Mouse (Mus musculus): ENCODE results near the gene Mxra7. TPM values are rescaled to one million over a fixed set of nuclear protein-coding genes. Genes with fewer than 3 reads are reported as not detected.

The Mxra7 gene
- polyA plus RNA-seq, 1 experiment: 6.6 TPM

DNA sequence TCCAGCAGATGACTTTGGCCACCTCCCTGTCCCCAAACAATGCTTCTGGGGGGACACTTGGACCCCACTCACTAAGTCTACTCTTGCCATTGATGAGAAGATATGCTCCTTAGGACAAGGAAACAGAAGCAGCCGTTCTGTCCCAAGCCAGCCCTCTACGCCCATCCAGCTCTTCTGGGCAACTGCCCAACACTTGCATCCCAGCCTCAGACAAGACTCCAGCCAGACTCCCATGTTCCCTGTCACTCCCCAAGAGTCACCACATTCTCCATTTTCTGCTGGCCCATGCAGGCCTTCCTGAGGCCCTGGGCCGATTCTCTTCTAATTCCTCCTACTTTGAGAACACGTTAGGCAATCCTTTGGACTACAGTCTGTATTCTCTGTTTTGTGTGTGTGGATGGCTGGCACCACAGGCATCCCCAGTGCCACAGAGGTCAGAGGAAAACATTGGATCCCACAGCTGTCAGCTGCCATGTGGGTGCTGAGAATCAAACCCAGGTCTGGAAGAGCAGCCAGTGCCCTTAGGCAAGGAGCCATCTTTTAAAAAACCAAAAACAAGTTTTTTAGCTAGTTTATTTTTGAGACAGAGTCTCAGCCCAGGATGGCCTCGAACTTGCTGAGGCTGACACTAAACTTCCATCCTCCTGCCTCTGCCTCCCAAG is 7.8 kb downstream of the Mxra7 start:
- whole genome bisulfite sequencing: 72% methylated on average over 5 of the region's 5 CpGs
- Histone ChIP-seq H3K27ac (ENCODE audit: control insufficient read depth, insufficient read depth, low read depth, low read length, poor library complexity) (no peak overlapping the region), H3K4me1 (ENCODE audit: control insufficient read depth, insufficient read depth, low read length) (no peaks in the 10 kb centered on the region), H3K4me3 (replicated peaks; ENCODE audit: control insufficient read depth, low read depth, low read length) (no peak overlapping the region)
- no peak for TF ChIP-seq CTCF (IDR thresholded peaks at IDR 0.05; ENCODE audit: control insufficient read depth, insufficient read depth, low read length)
- TF ChIP-seq POLR2A (IDR thresholded peaks at IDR 0.05; ENCODE audit: borderline replicate concordance, control insufficient read depth, low read depth, low read length): no peak

DNA sequence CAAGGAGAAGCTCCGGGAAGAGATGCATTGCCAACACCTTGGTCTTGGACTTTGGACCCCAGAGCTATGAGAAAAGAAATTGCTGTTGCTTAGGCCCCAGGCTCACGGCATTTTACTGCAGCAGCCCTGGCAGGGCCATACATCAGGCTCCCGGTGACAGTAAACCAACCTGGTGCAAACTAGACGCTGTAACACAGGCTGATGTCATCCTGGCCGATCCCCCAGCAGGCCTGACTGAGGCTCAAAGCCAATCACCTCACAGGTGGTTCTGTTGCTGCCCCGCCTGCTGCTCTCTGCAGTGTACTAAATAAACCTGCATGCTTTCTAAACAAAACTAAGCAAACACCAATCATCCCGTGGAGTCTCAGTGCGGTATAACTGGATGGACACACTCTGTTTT is 9.1 kb downstream of the Mxra7 start:
- Histone ChIP-seq H3K27ac (ENCODE audit: control insufficient read depth, insufficient read depth, low read depth, low read length, poor library complexity) (no peak overlapping the region), H3K4me1 (ENCODE audit: control insufficient read depth, insufficient read depth, low read length) (no peaks in the 10 kb centered on the region), H3K4me3 (replicated peaks; ENCODE audit: control insufficient read depth, low read depth, low read length) (no peak overlapping the region)
- 74% methylated on average over 8 of the region's 8 CpGs for whole genome bisulfite sequencing
- TF ChIP-seq CTCF (IDR thresholded peaks at IDR 0.05; ENCODE audit: control insufficient read depth, insufficient read depth, low read length) (no peak), POLR2A (IDR thresholded peaks at IDR 0.05; ENCODE audit: borderline replicate concordance, control insufficient read depth, low read depth, low read length) (no peak)

DNA sequence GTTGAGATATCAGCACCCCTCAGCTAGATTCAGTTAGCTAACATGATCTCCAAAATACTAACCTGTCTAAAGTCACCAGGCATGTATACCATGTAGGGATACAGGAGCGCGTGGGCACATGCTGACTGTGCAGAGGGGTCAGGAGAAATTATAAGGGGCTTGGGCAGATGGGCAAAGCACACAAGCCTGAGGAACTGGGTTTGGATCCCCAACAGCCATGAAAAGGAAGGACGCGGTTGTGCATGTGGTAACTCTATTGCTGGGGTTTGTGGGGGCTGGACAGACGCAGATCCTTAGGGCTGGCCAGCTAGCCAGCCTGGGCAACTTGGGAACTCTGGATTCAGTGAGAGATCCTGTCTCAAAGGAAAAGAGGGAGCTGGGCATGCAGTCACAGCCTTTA is 10.3 kb downstream of the Mxra7 start:
- Histone ChIP-seq H3K4me3 (replicated peaks; ENCODE audit: control insufficient read depth, low read depth, low read length) (no peak overlapping the region), H3K27ac (ENCODE audit: control insufficient read depth, insufficient read depth, low read depth, low read length, poor library complexity) (no peak overlapping the region), H3K4me1 (ENCODE audit: control insufficient read depth, insufficient read depth, low read length) (no peaks in the 10 kb centered on the region)
- TF ChIP-seq CTCF (IDR thresholded peaks at IDR 0.05; ENCODE audit: control insufficient read depth, insufficient read depth, low read length) (no peak), POLR2A (IDR thresholded peaks at IDR 0.05; ENCODE audit: borderline replicate concordance, control insufficient read depth, low read depth, low read length) (no peak)
- 71% methylated on average over 5 of the region's 5 CpGs for WGBS

DNA sequence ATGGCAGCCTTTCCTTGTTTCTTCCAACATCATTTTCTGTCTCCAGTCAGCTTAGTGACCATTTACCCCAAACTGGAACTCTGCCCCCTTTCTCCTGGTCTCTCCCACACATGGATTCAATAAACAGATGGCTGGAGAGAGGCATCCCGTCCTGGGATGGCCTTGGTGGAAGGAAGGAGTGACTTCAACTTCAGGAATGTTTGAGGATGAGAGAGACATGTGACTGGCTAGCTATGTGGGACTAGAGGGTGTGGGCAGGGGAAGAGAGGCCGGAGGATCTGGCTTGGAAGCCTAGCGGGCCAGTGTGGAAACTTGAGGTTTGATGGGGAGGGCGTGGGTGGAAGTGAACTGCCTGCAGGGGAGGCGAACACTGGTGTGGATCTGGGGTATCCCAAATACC is 11.1 kb downstream of the Mxra7 start:
- H3K4me3 ChIP-seq (replicated peaks; ENCODE audit: control insufficient read depth, low read depth, low read length): no peak overlapping the region
- no peaks in the 10 kb centered on the region for H3K4me1 ChIP-seq (ENCODE audit: control insufficient read depth, insufficient read depth, low read length)
- 87% methylated on average over 5 of the region's 5 CpGs for WGBS
- no peak for TF ChIP-seq POLR2A (IDR thresholded peaks at IDR 0.05; ENCODE audit: borderline replicate concordance, control insufficient read depth, low read depth, low read length)
- no peak overlapping the region for H3K27ac ChIP-seq (ENCODE audit: control insufficient read depth, insufficient read depth, low read depth, low read length, poor library complexity)

DNA sequence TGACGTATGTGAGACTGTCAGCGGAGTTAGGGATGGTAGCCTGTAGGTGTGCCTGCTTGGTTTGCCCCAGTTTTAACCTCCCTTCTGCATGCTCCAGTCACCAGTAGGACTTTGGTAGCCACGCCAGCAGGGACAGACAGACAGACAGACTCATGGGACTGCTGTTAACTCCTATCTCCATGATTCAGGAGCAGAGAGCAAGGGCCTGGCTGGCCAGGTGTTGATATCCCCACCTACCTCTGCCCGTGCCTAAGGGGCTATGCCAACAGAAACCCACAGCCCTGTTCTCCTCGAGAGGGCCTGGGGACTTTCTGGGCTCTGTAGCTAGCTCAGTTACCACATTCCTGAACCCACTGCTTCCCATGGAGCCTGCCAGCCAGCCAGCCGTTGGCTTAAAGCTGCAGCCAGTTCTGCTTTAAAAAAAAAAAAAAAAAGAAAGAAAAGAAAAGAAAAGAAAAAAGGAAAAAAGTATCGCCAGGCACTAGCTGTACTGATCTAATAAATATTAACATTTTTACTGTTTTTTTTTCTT is 12.9 kb downstream of the Mxra7 start:
- no peak overlapping the region for H3K27ac ChIP-seq (ENCODE audit: control insufficient read depth, insufficient read depth, low read depth, low read length, poor library complexity)
- TF ChIP-seq POLR2A (IDR thresholded peaks at IDR 0.05; ENCODE audit: borderline replicate concordance, control insufficient read depth, low read depth, low read length) (no peak), CTCF (IDR thresholded peaks at IDR 0.05; ENCODE audit: control insufficient read depth, insufficient read depth, low read length) (no peak)

DNA sequence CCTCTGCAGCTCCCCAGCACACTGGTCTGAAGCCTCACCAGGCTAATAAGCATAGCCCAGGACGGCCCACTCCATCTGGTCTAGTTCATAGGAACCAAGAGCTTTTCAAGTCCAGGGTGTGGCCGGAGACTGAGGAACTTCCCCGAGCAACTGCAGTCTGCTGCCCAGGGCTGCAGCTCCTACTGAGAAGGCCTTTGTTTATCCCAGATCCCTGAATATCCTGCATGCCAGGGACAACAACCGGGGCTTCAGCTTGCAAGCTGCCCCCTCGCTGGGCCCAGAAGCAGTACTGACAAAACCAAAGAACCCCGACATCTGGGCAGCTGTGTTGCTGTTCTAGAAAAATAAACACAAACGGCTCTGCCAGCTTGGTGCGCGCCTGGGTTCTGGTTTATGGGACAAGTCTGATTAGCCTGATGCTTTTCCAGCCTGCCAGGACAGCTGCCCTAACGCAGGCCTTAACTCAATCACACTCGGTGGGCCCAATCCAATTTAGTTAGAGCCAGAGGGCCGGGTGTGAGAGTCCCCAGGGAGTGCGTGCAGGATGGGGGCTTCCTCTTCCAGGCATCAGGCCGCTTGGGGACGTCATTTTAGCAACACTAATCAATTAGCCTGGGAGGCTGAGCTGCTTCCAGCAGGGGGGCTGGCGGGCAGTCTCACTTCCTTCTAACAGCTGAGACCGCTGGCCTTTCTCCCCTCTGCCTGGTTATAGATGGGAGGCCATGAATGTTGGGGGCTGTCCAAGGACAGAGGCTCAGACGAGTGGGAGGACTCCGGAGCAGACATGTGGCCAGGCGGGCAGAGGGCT is 13.6 kb downstream of the Mxra7 start:
- TF ChIP-seq POLR2A (IDR thresholded peaks at IDR 0.05; ENCODE audit: borderline replicate concordance, control insufficient read depth, low read depth, low read length): no peak
- no peak for TF ChIP-seq CTCF (IDR thresholded peaks at IDR 0.05; ENCODE audit: control insufficient read depth, insufficient read depth, low read length)
- WGBS: 67% methylated on average over 20 of the region's 20 CpGs
- Histone ChIP-seq H3K27ac (ENCODE audit: control insufficient read depth, insufficient read depth, low read depth, low read length, poor library complexity) (no peak overlapping the region), H3K4me1 (ENCODE audit: control insufficient read depth, insufficient read depth, low read length) (no peaks in the 10 kb centered on the region), H3K4me3 (replicated peaks; ENCODE audit: control insufficient read depth, low read depth, low read length) (no peak overlapping the region)

More for the DNA sequence above, 12.9 kb downstream of the Mxra7 start:
- Histone ChIP-seq H3K4me1 (ENCODE audit: control insufficient read depth, insufficient read depth, low read length) (no peaks in the 10 kb centered on the region), H3K4me3 (replicated peaks; ENCODE audit: control insufficient read depth, low read depth, low read length) (no peak overlapping the region)
- WGBS: 67% methylated on average over 7 of the region's 7 CpGs

DNA sequence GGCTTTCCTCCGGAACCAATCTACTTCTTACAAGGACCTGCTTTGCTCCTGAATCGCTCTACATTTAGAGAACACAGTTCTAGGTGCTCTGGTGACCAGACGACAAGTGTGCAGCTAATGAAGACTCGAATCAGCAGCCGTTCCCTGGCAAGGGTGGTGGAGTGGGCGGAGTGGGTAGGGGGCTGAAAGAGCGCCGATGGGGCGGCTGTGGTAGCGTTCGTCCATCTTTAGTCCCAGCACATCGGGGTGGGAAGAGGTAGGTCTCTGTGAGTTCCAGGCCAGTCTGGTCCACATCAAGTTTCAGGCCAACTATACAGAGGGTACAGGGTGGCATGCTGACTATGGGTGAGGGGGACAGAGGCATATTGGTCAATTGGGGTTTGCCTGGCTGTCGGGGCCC is 14.2 kb downstream of the Mxra7 start:
- Histone ChIP-seq H3K27ac (ENCODE audit: control insufficient read depth, insufficient read depth, low read depth, low read length, poor library complexity) (no peak overlapping the region), H3K4me1 (ENCODE audit: control insufficient read depth, insufficient read depth, low read length) (no peaks in the 10 kb centered on the region), H3K4me3 (replicated peaks; ENCODE audit: control insufficient read depth, low read depth, low read length) (no peak overlapping the region)
- no peak for TF ChIP-seq CTCF (IDR thresholded peaks at IDR 0.05; ENCODE audit: control insufficient read depth, insufficient read depth, low read length)
- no peak for TF ChIP-seq POLR2A (IDR thresholded peaks at IDR 0.05; ENCODE audit: borderline replicate concordance, control insufficient read depth, low read depth, low read length)
- 92% methylated on average over 13 of the region's 13 CpGs for WGBS

DNA sequence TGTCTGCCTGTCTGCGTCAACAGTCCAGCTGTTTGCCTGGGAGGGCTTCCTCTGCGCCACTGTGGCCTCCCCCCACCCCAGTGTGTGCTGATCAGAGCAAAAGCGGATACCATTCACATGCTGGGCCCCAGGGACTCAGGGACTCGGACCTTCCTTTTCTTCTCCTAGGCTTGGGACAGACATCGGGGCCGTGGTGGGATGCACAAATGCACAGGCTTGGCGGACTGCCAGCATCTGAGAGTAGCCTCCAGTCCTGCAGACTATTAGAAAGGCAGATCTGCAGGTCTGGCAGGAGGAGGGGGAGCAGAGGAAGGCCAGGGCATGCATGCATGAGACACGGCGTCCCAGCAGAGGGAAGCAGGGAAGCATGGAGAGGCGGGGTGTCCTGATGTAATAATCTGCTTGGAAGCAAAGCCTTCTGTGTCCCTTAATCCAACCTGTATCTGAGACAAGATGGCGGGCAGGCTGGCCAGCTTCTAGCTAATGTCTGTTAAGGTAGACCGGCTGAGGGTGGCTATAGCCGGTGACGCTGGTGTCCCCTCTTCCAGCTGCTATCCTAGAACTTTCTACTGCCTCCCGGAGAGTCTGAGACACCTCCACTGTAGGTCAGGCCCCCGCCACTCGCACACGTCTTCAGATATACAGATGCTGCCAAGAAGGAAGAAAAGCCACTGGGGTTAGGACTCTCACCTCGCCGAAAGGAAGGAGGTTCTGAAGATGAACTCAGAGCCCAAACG is 14.9 kb downstream of the Mxra7 start:
- WGBS: 78% methylated on average over 21 of the region's 21 CpGs
- no peaks in the 10 kb centered on the region for H3K4me1 ChIP-seq (ENCODE audit: control insufficient read depth, insufficient read depth, low read length)
- H3K27ac ChIP-seq (ENCODE audit: control insufficient read depth, insufficient read depth, low read depth, low read length, poor library complexity): no peak overlapping the region
- TF ChIP-seq POLR2A (IDR thresholded peaks at IDR 0.05; ENCODE audit: borderline replicate concordance, control insufficient read depth, low read depth, low read length) (no peak), CTCF (IDR thresholded peaks at IDR 0.05; ENCODE audit: control insufficient read depth, insufficient read depth, low read length) (no peak)
- H3K4me3 ChIP-seq (replicated peaks; ENCODE audit: control insufficient read depth, low read depth, low read length): no peak overlapping the region

Measured in bone marrow, adult 2 months (tissue).